Mouse (Mus musculus): Measurements from ENCODE around the gene Net1. TPM values are rescaled to one million over a fixed set of nuclear protein-coding genes. Genes with fewer than 3 reads are reported as not detected.

Net1 gene
- total and polyA plus RNA-seq, 2 experiments from 2014 or later: 12.4 to 20.4 TPM

DNA sequence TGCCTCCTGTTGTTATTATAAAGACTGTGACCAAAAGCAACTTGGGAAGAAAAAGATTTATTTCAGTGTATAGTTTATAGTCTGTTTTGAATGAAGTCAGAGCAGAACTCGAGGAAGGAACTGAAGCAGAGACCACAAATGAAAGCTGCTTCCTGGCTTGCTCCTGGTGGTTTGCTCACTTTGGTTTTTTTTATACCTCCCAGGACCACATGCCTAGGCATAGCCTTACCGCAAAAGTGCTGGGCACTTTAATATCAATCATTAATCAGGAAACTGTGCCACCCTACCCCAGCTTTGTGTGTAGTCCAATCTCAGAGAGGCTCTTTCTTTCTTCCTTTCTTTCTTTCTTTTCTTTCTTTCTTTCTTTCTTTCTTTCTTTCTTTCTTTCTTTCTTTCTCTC lies 85.6 kb downstream of the Net1 start:
- Histone ChIP-seq H3K4me2 (ENCODE audit: low read depth) (no peak overlapping the region), H3K9me3 (ENCODE audit: low read length) (no peaks in the 10 kb centered on the region), H3K27ac (ENCODE audit: low read depth, low read length) (no peak overlapping the region), H3K27me3 (ENCODE audit: insufficient read depth, low read length) (no peaks in the 10 kb centered on the region), H3K4me3 (ENCODE audit: low read depth, low read length) (no peak overlapping the region), H3K4me1 (ENCODE audit: insufficient read depth) (no peaks in the 10 kb centered on the region), H3K9ac (no peak overlapping the region), H3K36me3 (ENCODE audit: insufficient read depth) (no peaks in the 10 kb centered on the region)
- no peak for TF ChIP-seq CTCF (IDR thresholded peaks at IDR 0.05; ENCODE audit: low read depth)
- DNase-seq: no peak
- 62% methylated on average over 2 of the region's 2 CpGs for WGBS
- no peak for ATAC-seq

Small RNA genes lying within 50 kb of the gene (microRNA-seq; reads per million reads assigned to microRNA genes)
- gene Gm22460: 0 reads per million in 2 experiments

Other genes starting within 250 kb of the Net1 start
- not detected in 2 replicates for gene Calml3, start 113.9 kb downstream of the Net1 start, total RNA-seq (2014; rRNA removed)
- not detected in 2 replicates for gene Calml3, start 113.9 kb downstream of the Net1 start, polyA plus RNA-seq (2015; fragmentation: Nextera tagmentation; extraction: Ambion mirVana)
- gene Calm4, start 80.5 kb downstream of the Net1 start, total RNA-seq (2014; rRNA removed): not detected in 2 replicates
- not detected in 2 replicates for gene Calm4, start 80.5 kb downstream of the Net1 start, polyA plus RNA-seq (2015; fragmentation: Nextera tagmentation; extraction: Ambion mirVana)
- not detected in 2 replicates for gene Calm5, start 64.0 kb downstream of the Net1 start, total RNA-seq (2014; rRNA removed)
- gene Calm5, start 64.0 kb downstream of the Net1 start, polyA plus RNA-seq (2015; fragmentation: Nextera tagmentation; extraction: Ambion mirVana): not detected in 2 replicates
- not detected in 2 replicates for gene Tubal3, start 54 bp upstream of the Net1 start, total RNA-seq (2014; rRNA removed)
- 0.05 TPM in 1 of 2 replicates, not detected in the other for gene Tubal3, start 54 bp upstream of the Net1 start, polyA plus RNA-seq (2015; fragmentation: Nextera tagmentation; extraction: Ambion mirVana)
- gene Ucn3, start 27.1 kb upstream of the Net1 start, total RNA-seq (2014; rRNA removed): 0.38 and 0.57 TPM in 2 replicates
- 0.68 and 0.77 TPM in 2 replicates for gene Ucn3, start 27.1 kb upstream of the Net1 start, polyA plus RNA-seq (2015; fragmentation: Nextera tagmentation; extraction: Ambion mirVana)
- 2.2 and 2.6 TPM in 2 replicates for gene Akr1c14, start 130.8 kb upstream of the Net1 start, total RNA-seq (2014; rRNA removed)
- gene Akr1c14, start 130.8 kb upstream of the Net1 start, polyA plus RNA-seq (2015; fragmentation: Nextera tagmentation; extraction: Ambion mirVana): 0.71 and 1.1 TPM in 2 replicates
- 0.23 and 0.76 TPM in 2 replicates for gene Akr1c18, start 232.4 kb upstream of the Net1 start, total RNA-seq (2014; rRNA removed)
- gene Akr1c18, start 232.4 kb upstream of the Net1 start, polyA plus RNA-seq (2015; fragmentation: Nextera tagmentation; extraction: Ambion mirVana): 1.1 and 2.5 TPM in 2 replicates